In genomic region chr16:44018986-44019548, GRCm38 (mm10) we compare ENCODE assay signal across 20 mouse cellular contexts. TPM values are rescaled to one million over a fixed set of nuclear protein-coding genes. Genes with fewer than 3 reads are reported as not detected.
DNase-seq lines count a peak whose midpoint lies in the region; ATAC-seq and TF ChIP-seq lines count a peak whose summit lies in the region.
"Had no signal": no experiment of that assay in that cellular context is flagged by ENCODE, and none has a peak within 500 bp of the region (broad histone marks: within the 10 kb centered on the region; RNA-seq: fewer than 3 reads in every experiment).

No protein-coding gene starts in this region.

- peak overlapping the region; percentile 16; the same call in 1 of the 2 replicates for H3K27ac ChIP-seq in heart, embryonic 15.5 days
- H3K27ac ChIP-seq in liver, embryonic 13.5 days: peak overlapping the region; percentile 86
- peak overlapping the region; percentile 72 for H3K27ac ChIP-seq in small intestine, adult 2 months (ENCODE audit: insufficient read depth, low read depth, low read length)
- H3K27ac ChIP-seq: hindbrain, embryonic 10.5 days; hindbrain, postnatal 0 days; kidney, embryonic 15.5 days; midbrain, embryonic 10.5 days had no signal

- H3K4me1 ChIP-seq in heart, embryonic 15.5 days (replicated peaks): peaks cover 14% of the 10 kb centered on the region
- H3K4me1 ChIP-seq in megakaryocyte, embryonic 14.5 days: peaks cover 63% of the 10 kb centered on the region
- H3K4me1 ChIP-seq in liver, embryonic 13.5 days (replicated peaks): peaks cover 38% of the 10 kb centered on the region
- H3K4me1 ChIP-seq in small intestine, adult 2 months (ENCODE audit: control insufficient read depth, insufficient read depth, insufficient read length, low read length): peaks cover 2% of the 10 kb centered on the region; the same call in 1 of the 2 replicates
- H3K4me1 ChIP-seq: hindbrain, embryonic 10.5 days; kidney, embryonic 15.5 days; midbrain, embryonic 10.5 days had no signal

- no peak for ATAC-seq in heart, embryonic 15.5 days (replicated peaks; ENCODE audit: insufficient number of reproducible peaks, insufficient read depth, low FRiP score, low read depth)
- no peak for ATAC-seq in megakaryocyte, adult 5-6 weeks (ENCODE audit: poor library complexity, severe bottlenecking)
- no peak for ATAC-seq in liver, embryonic 13.5 days (ENCODE audit: low read depth)
- ATAC-seq: forebrain, postnatal 0 days; hindbrain, postnatal 0 days; Patski had no signal

- WGBS in heart, embryonic 15.5 days: 69% methylated on average over 2 of the region's 2 CpGs
- WGBS in liver, embryonic 13.5 days (ENCODE audit: insufficient replicate concordance): 38% methylated on average over 2 of the region's 2 CpGs
- 58% methylated on average over 2 of the region's 2 CpGs for WGBS in small intestine, adult 2 months

- TF ChIP-seq POLR2A in small intestine, adult 2 months (IDR thresholded peaks at IDR 0.05; ENCODE audit: low read depth, low read length): no peak

- intact Hi-C loops in heart, postnatal 36 days (cut with DNase I): no loop called here

- no peak for TF ChIP-seq CTCF in small intestine, adult 2 months (IDR thresholded peaks at IDR 0.05; ENCODE audit: extremely low read depth, insufficient read length, insufficient replicate concordance, low read depth, low read length)

- H3K36me3 ChIP-seq in heart, embryonic 15.5 days: no peaks in the 10 kb centered on the region
- H3K36me3 ChIP-seq in megakaryocyte, embryonic 14.5 days (replicated peaks; ENCODE audit: low read length): peaks cover 3% of the 10 kb centered on the region
- H3K36me3 ChIP-seq in liver, embryonic 13.5 days: no peaks in the 10 kb centered on the region
- H3K36me3 ChIP-seq in small intestine, adult 2 months (ENCODE audit: control insufficient read depth, insufficient read depth, low read length): no peaks in the 10 kb centered on the region
- H3K36me3 ChIP-seq: hindbrain, embryonic 10.5 days; kidney, embryonic 15.5 days; midbrain, embryonic 10.5 days had no signal

- no peak overlapping the region for H3K4me3 ChIP-seq in heart, embryonic 15.5 days
- peak overlapping the region; percentile 85 for H3K4me3 ChIP-seq in megakaryocyte, embryonic 14.5 days (replicated peaks)
- peak overlapping the region; percentile 23; the same call in 1 of the 2 replicates for H3K4me3 ChIP-seq in liver, embryonic 13.5 days (replicated peaks)
- no peak overlapping the region for H3K4me3 ChIP-seq in small intestine, adult 2 months (ENCODE audit: low read depth, low read length)
- H3K4me3 ChIP-seq: hindbrain, embryonic 10.5 days; kidney, embryonic 15.5 days; midbrain, embryonic 10.5 days had no signal

- H3K4me2 ChIP-seq in heart, embryonic 15.5 days: peak overlapping the region; percentile 32; the same call in 1 of the 2 replicates
- H3K4me2 ChIP-seq in liver, embryonic 13.5 days: peak overlapping the region; percentile 61
- H3K4me2 ChIP-seq: kidney, embryonic 15.5 days had no signal

- H3K27me3 ChIP-seq in heart, embryonic 15.5 days: no peaks in the 10 kb centered on the region
- no peaks in the 10 kb centered on the region for H3K27me3 ChIP-seq in megakaryocyte, embryonic 14.5 days (replicated peaks)
- H3K27me3 ChIP-seq in liver, embryonic 13.5 days: no peaks in the 10 kb centered on the region
- no peaks in the 10 kb centered on the region for H3K27me3 ChIP-seq in small intestine, adult 2 months (ENCODE audit: control insufficient read depth, insufficient read depth, low read length)
- H3K27me3 ChIP-seq: kidney, embryonic 15.5 days had no signal

- H3K9ac ChIP-seq in heart, embryonic 15.5 days: no peak overlapping the region
- peak overlapping the region; percentile 44 for H3K9ac ChIP-seq in liver, embryonic 13.5 days
- H3K9ac ChIP-seq: forebrain, postnatal 0 days; kidney, embryonic 15.5 days had no signal

- no peak for DNase-seq in heart, postnatal 36 days
- no peak for DNase-seq in liver, embryonic 13.5 days
- no peak for DNase-seq in left cerebral cortex, adult 9 months (ENCODE audit: low spot score in 2 of 2)
- DNase-seq: adrenal gland, adult 8-10 months; cerebellum, adult 8-10 months; forebrain, postnatal 0 days; gastrocnemius, postnatal 36 days; kidney, postnatal 4 days; lung, adult 2 months; right cerebral cortex, adult 18-20 months; thymus, postnatal 36 days had no signal

- H3K9me3 ChIP-seq in heart, embryonic 15.5 days (replicated peaks): no peaks in the 10 kb centered on the region
- H3K9me3 ChIP-seq in megakaryocyte, embryonic 14.5 days: no peaks in the 10 kb centered on the region
- no peaks in the 10 kb centered on the region for H3K9me3 ChIP-seq in liver, embryonic 13.5 days (replicated peaks)
- H3K9me3 ChIP-seq: hindbrain, embryonic 10.5 days; kidney, embryonic 15.5 days; midbrain, embryonic 10.5 days had no signal

RNA-seq across cellular contexts. Expression of gene Zdhhc23, which starts 39.5 kb away (rescaled TPM):
- 0.81 and 1.3 TPM in 2 replicates for polyA plus RNA-seq in heart, embryonic 15.5 days (2015; fragmentation: Nextera tagmentation; extraction: Ambion mirVana)
- under 1 TPM; 0.28 to 0.38 TPM for total RNA-seq in heart, postnatal 36 days (2021)
- polyA plus RNA-seq in megakaryocyte, embryonic 14.5 days (2012; ENCODE audit: insufficient read depth, low replicate concordance): 0.12 TPM in 1 of 2 replicates, not detected in the other
- 0.91 and 0.98 TPM in 2 replicates for total RNA-seq in megakaryocyte, adult 5-6 weeks (2015)
- total RNA-seq in megakaryocyte, adult 5-6 weeks (2017): 0.41 and 1.5 TPM in 2 replicates
- polyA plus RNA-seq in liver, embryonic 13.5 days (2015; fragmentation: Nextera tagmentation; extraction: Ambion mirVana): 0.25 and 0.27 TPM in 2 replicates
- polyA plus RNA-seq in small intestine, adult 2 months (2012; rRNA removed): 2.2 and 3.4 TPM in 2 replicates

RNA-seq across cellular contexts. Expression of gene Gramd1c, which starts 44.1 kb away (rescaled TPM):
- 4.6 and 5.5 TPM in 2 replicates for polyA plus RNA-seq in heart, embryonic 15.5 days (2015; fragmentation: Nextera tagmentation; extraction: Ambion mirVana)
- total RNA-seq in heart, postnatal 36 days (2021): under 1 TPM; 0.70 to 0.78 TPM
- polyA plus RNA-seq in megakaryocyte, embryonic 14.5 days (2012; ENCODE audit: insufficient read depth, low replicate concordance): 1.5 TPM in 1 of 2 replicates, not detected in the other
- 0.21 and 0.74 TPM in 2 replicates for total RNA-seq in megakaryocyte, adult 5-6 weeks (2015)
- total RNA-seq in megakaryocyte, adult 5-6 weeks (2017): 0.40 and 0.89 TPM in 2 replicates
- polyA plus RNA-seq in liver, embryonic 13.5 days (2015; fragmentation: Nextera tagmentation; extraction: Ambion mirVana): 2.7 and 3.8 TPM in 2 replicates
- polyA plus RNA-seq in small intestine, adult 2 months (2012; rRNA removed): 0.61 and 1.3 TPM in 2 replicates

Comparison
In these comparisons a context has a peak if more than half of its experiments do, and no peak if none do; other contexts are left out.
1. H3K27ac ChIP-seq: peak in every context shown above with its lines; median percentile 86 in liver, embryonic 13.5 days; 72 in small intestine, adult 2 months; 16 in heart, embryonic 15.5 days.
2. H3K4me3 ChIP-seq: peak in megakaryocyte, embryonic 14.5 days (single experiment) and liver, embryonic 13.5 days (single experiment); none in heart, embryonic 15.5 days (single experiment) and small intestine, adult 2 months (single experiment).